Mouse (Mus musculus): ENCODE data around the gene Obp2b.

Obp2b gene

GRCm38 (mm10) chr2:25779076-25779475, 42.3 kb downstream of the Obp2b start:
- DNase-seq, result no peak

DNA sequence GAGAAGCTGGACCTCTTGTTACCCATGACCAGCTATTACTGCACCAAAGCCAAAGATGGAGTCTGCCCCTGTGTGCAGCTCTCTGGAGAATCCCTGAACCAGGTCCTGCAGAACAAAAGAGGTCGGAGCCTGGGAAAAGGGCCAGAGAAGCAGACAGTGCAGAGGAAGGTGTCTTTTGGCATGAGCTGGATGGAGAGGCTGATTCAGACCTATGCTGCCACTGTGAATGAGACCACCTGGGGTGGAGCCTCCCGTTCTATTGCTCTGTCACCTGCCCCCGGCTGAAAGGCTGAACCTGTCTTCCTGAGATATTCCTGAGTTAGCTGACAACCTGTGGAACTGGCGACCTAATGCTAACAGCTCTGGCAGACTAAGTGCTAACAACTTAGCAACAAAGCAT, 44.1 kb downstream of the Obp2b start:
- peak; percentile 31 to 32 for DNase-seq

- DNase-seq, result no peak
Measured at GRCm38 (mm10) chr2:25781957-25782356, 45.1 kb downstream of the Obp2b start, which contains the start of gene Gm13539. Gene Gm13539, plus strand, starts transcription at chr2:25782257.

GRCm38 (mm10) chr2:25785573-25786322, 48.9 kb downstream of the Obp2b start:
- DNase-seq, result peak in 1 of 2 experiments; percentile 29

GRCm38 (mm10) chr2:25789092-25789491, 52.3 kb downstream of the Obp2b start:
- no peak for DNase-seq
